ENCODE assay signal across 29 mouse cellular contexts in genomic region chr4:135309726-135310125, GRCm38 (mm10). TPM values are rescaled to one million over a fixed set of nuclear protein-coding genes. Genes with fewer than 3 reads are reported as not detected.
DNase-seq lines count a peak whose midpoint lies in the region; ATAC-seq and TF ChIP-seq lines count a peak whose summit lies in the region.
"Had no signal": no experiment of that assay in that cellular context is flagged by ENCODE, and none has a peak within 500 bp of the region (broad histone marks: within the 10 kb centered on the region; RNA-seq: fewer than 3 reads in every experiment).

No protein-coding gene starts in this region.

- no peak for TF ChIP-seq CTCF in E14TG2a.4 (conservative IDR thresholded peaks at IDR 0.05; ENCODE audit: low read length)

- H3K4me2 ChIP-seq in heart, embryonic 11.5 days = no peak overlapping the region
- H3K4me2 ChIP-seq in heart, embryonic 16.5 days (ENCODE audit: low read depth, low read length) = no peak overlapping the region
- H3K4me2 ChIP-seq: embryonic facial prominence, embryonic 15.5 days; forebrain, embryonic 12.5 days; hindbrain, embryonic 14.5 days; limb, embryonic 15.5 days; liver, embryonic 13.5 days; midbrain, embryonic 13.5 days; neural tube, embryonic 13.5 days had no signal

- H3K4me1 ChIP-seq in heart, embryonic 11.5 days (ENCODE audit: control insufficient read depth, insufficient read depth, low read length) = peaks cover 48% of the 10 kb centered on the region
- peaks cover 63% of the 10 kb centered on the region for H3K4me1 ChIP-seq in heart, embryonic 16.5 days (ENCODE audit: control insufficient read depth, insufficient read depth, low read length)
- peaks cover 91% of the 10 kb centered on the region for H3K4me1 ChIP-seq in E14TG2a.4 (replicated peaks; ENCODE audit: low read depth, low read length)
- H3K4me1 ChIP-seq: forebrain, embryonic 12.5 days had no signal

- H3K4me3 ChIP-seq in heart, embryonic 11.5 days (ENCODE audit: low read depth, low read length) = no peak overlapping the region
- no peak overlapping the region for H3K4me3 ChIP-seq in heart, embryonic 16.5 days (ENCODE audit: low read length)
- H3K4me3 ChIP-seq in E14TG2a.4 (replicated peaks; ENCODE audit: low read length) = 0 out of 2 replicates have a peak overlapping the region, but pooled peaks have one; percentile 45
- H3K4me3 ChIP-seq: embryonic facial prominence, embryonic 15.5 days; forebrain, embryonic 12.5 days; limb, embryonic 15.5 days; liver, embryonic 13.5 days; midbrain, embryonic 13.5 days; neural tube, embryonic 13.5 days had no signal

- intact Hi-C loops in heart, postnatal 36 days (cut with DNase I) = no loop called here

- no peak for ATAC-seq in heart, embryonic 11.5 days (replicated peaks; ENCODE audit: insufficient number of reproducible peaks, low FRiP score, low TSS enrichment)
- no peak for ATAC-seq in heart, embryonic 16.5 days (replicated peaks; ENCODE audit: extremely low read depth, insufficient read depth, low FRiP score)
- ATAC-seq: CD4-positive, CD25-positive, alpha-beta regulatory T cell, adult 4 months; forebrain, postnatal 0 days; intestine, postnatal 0 days; lung, postnatal 0 days; midbrain, embryonic 13.5 days had no signal

- no peaks in the 10 kb centered on the region for H3K9me3 ChIP-seq in heart, embryonic 11.5 days (replicated peaks; ENCODE audit: control insufficient read depth, low read length)
- H3K9me3 ChIP-seq in heart, embryonic 16.5 days (replicated peaks; ENCODE audit: control insufficient read depth, low read length) = no peaks in the 10 kb centered on the region
- no peaks in the 10 kb centered on the region for H3K9me3 ChIP-seq in E14TG2a.4 (ENCODE audit: low read length)
- H3K9me3 ChIP-seq: embryonic facial prominence, embryonic 15.5 days; forebrain, embryonic 12.5 days; limb, embryonic 15.5 days; liver, embryonic 13.5 days; midbrain, embryonic 13.5 days; neural tube, embryonic 13.5 days had no signal

- H3K27me3 ChIP-seq in heart, embryonic 11.5 days (ENCODE audit: control insufficient read depth, insufficient read depth, low read length) = no peaks in the 10 kb centered on the region
- H3K27me3 ChIP-seq in heart, embryonic 16.5 days (ENCODE audit: control insufficient read depth, insufficient read depth, low read length) = no peaks in the 10 kb centered on the region
- no peaks in the 10 kb centered on the region for H3K27me3 ChIP-seq in E14TG2a.4 (ENCODE audit: insufficient read depth, low read length)
- H3K27me3 ChIP-seq: embryonic facial prominence, embryonic 15.5 days; forebrain, embryonic 12.5 days; limb, embryonic 15.5 days; liver, embryonic 13.5 days; midbrain, embryonic 13.5 days; neural tube, embryonic 13.5 days; Patski had no signal

- H3K36me3 ChIP-seq in heart, embryonic 11.5 days (ENCODE audit: control insufficient read depth, insufficient read depth, low read length) = 0 out of 2 replicates have a peak, but pooled peaks cover under 1% of the 10 kb centered on the region
- H3K36me3 ChIP-seq in heart, embryonic 16.5 days (ENCODE audit: control insufficient read depth, insufficient read depth) = peaks cover under 1% of the 10 kb centered on the region
- H3K36me3 ChIP-seq in E14TG2a.4 (ENCODE audit: insufficient read depth, low read length) = peaks cover 4% of the 10 kb centered on the region

- no peak overlapping the region for H3K9ac ChIP-seq in heart, embryonic 11.5 days (ENCODE audit: low read depth, low read length)
- H3K9ac ChIP-seq in heart, embryonic 16.5 days (ENCODE audit: low read length) = 0 out of 2 replicates have a peak overlapping the region, but pooled peaks have one; percentile 1
- H3K9ac ChIP-seq: embryonic facial prominence, embryonic 15.5 days; forebrain, embryonic 12.5 days; forebrain, postnatal 0 days; hindbrain, embryonic 14.5 days; limb, embryonic 15.5 days; liver, embryonic 13.5 days; midbrain, embryonic 13.5 days; neural tube, embryonic 13.5 days had no signal

- 43% methylated on average over 5 of the region's 5 CpGs for WGBS in heart, embryonic 11.5 days (ENCODE audit: insufficient replicate concordance)
- 55% methylated on average over 5 of the region's 5 CpGs for WGBS in heart, embryonic 16.5 days

- no peak for DNase-seq in heart, postnatal 36 days
- DNase-seq in heart, adult 18-20 months = no peak
- DNase-seq in ES-CJ7 (ENCODE audit: low read depth, low spot score) = peak; percentile 62
- no peak for DNase-seq in adrenal gland, postnatal 25 days
- DNase-seq in layer of hippocampus, adult 8-10 months (ENCODE audit: low spot score in 2 of 2) = no peak
- DNase-seq: adrenal gland, postnatal 36 days; cerebellum, adult 18-20 months; cerebellum, postnatal 10 days; forebrain, postnatal 0 days; gastrocnemius, postnatal 10 days; layer of hippocampus, postnatal 36 days; left cerebral cortex, postnatal 4 days; liver, embryonic 13.5 days; lung, adult 18-20 months; thymus, postnatal 4 days had no signal

- peak overlapping the region; percentile 75 for H3K27ac ChIP-seq in heart, embryonic 11.5 days (ENCODE audit: low read depth, low read length)
- H3K27ac ChIP-seq in heart, embryonic 16.5 days (ENCODE audit: low read length) = peak overlapping the region; percentile 83
- H3K27ac ChIP-seq: embryonic facial prominence, embryonic 15.5 days; forebrain, embryonic 12.5 days; hindbrain, embryonic 14.5 days; limb, embryonic 15.5 days; macrophage; midbrain, embryonic 13.5 days; neural tube, embryonic 13.5 days had no signal

RNA-seq across cellular contexts. Expression of gene Clic4, which starts 37.1 kb away (rescaled TPM):
- polyA plus RNA-seq in heart, embryonic 11.5 days (2014; fragmentation: Nextera tagmentation; extraction: Ambion mirVana) = 156 and 251 TPM in 2 replicates
- total RNA-seq in heart, postnatal 36 days (2021) = 100 to 1,000 TPM; 241 to 254 TPM
- polyA plus RNA-seq in heart, embryonic 16.5 days (2015; fragmentation: Nextera tagmentation; extraction: Ambion mirVana) = 289 and 296 TPM in 2 replicates
- 100 to 1,000 TPM; 253 to 258 TPM for total RNA-seq in heart, adult 18-20 months (2021)
- total RNA-seq in adrenal gland, postnatal 25 days (2021) = 65.5 and 72.8 TPM in 2 replicates
- 10 to 100 TPM; 37.4 to 43.1 (median 38.4) TPM for total RNA-seq in layer of hippocampus, adult 8-10 months (2022)

RNA-seq across cellular contexts. Expression of gene Srrm1, which starts 43.4 kb away (rescaled TPM):
- 143 and 183 TPM in 2 replicates for polyA plus RNA-seq in heart, embryonic 11.5 days (2014; fragmentation: Nextera tagmentation; extraction: Ambion mirVana)
- 10 to 100 TPM; 59.1 to 69.9 TPM for total RNA-seq in heart, postnatal 36 days (2021)
- polyA plus RNA-seq in heart, embryonic 16.5 days (2015; fragmentation: Nextera tagmentation; extraction: Ambion mirVana) = 134 and 145 TPM in 2 replicates
- 10 to 100 TPM; 45.3 to 60.2 TPM for total RNA-seq in heart, adult 18-20 months (2021)
- 133 and 151 TPM in 2 replicates for total RNA-seq in adrenal gland, postnatal 25 days (2021)
- 100 to 1,000 TPM; 134 to 168 (median 160) TPM for total RNA-seq in layer of hippocampus, adult 8-10 months (2022)
